Mouse (Mus musculus): ENCODE measurements around the gene Nfatc3. TPM values are rescaled to one million over a fixed set of nuclear protein-coding genes. Genes with fewer than 3 reads are reported as not detected.

Nfatc3 gene
- total RNA-seq, 2 experiments from 2014 or later, result 22.0 to 29.4 TPM

- peak; percentile 38 to 47 for DNase-seq
- intact Hi-C loops (cut with DNase I), result no loop called here
Observed at GRCm38 (mm10) chr8:106054190-106054811, 4.3 kb upstream of the Nfatc3 start.

GRCm38 (mm10) chr8:106055038-106055437 lies 3.6 kb upstream of the Nfatc3 start:
- intact Hi-C loops (cut with DNase I), result no loop called here
- no peak for DNase-seq

- no peak for DNase-seq
- intact Hi-C loops (cut with DNase I), result no loop called here
Observed at GRCm38 (mm10) chr8:106056455-106056982, 2.1 kb upstream of the Nfatc3 start.

GRCm38 (mm10) chr8:106059613-106060371 lies 1.2 kb downstream of the Nfatc3 start:
- DNase-seq, result peak in 1 of 2 experiments; percentile 65
- intact Hi-C loops (cut with DNase I), result no loop called here

- intact Hi-C loops (cut with DNase I), result no loop called here
- no peak for DNase-seq
Observed at GRCm38 (mm10) chr8:106060521-106060920, 1.9 kb downstream of the Nfatc3 start.

GRCm38 (mm10) chr8:106061686-106062085 lies 3.0 kb downstream of the Nfatc3 start:
- intact Hi-C loops (cut with DNase I), result no loop called here
- DNase-seq, result no peak

GRCm38 (mm10) chr8:106063046-106063445 lies 4.4 kb downstream of the Nfatc3 start:
- intact Hi-C loops (cut with DNase I), result no loop called here
- no peak for DNase-seq

GRCm38 (mm10) chr8:106066721-106067120 lies 8.1 kb downstream of the Nfatc3 start:
- intact Hi-C loops (cut with DNase I), result no loop called here
- DNase-seq, result no peak

- intact Hi-C loops (cut with DNase I), result no loop called here
- DNase-seq, result no peak
Observed at GRCm38 (mm10) chr8:106069565-106069964, 10.9 kb downstream of the Nfatc3 start.

GRCm38 (mm10) chr8:106072113-106072512 lies 13.5 kb downstream of the Nfatc3 start:
- intact Hi-C loops (cut with DNase I), result no loop called here
- no peak for DNase-seq

- no peak for DNase-seq
- intact Hi-C loops (cut with DNase I), result no loop called here
Observed at GRCm38 (mm10) chr8:106074236-106074635, 15.6 kb downstream of the Nfatc3 start.

- no peak for DNase-seq
- intact Hi-C loops (cut with DNase I), result no loop called here
Observed at GRCm38 (mm10) chr8:106074659-106075058, 16.0 kb downstream of the Nfatc3 start.

GRCm38 (mm10) chr8:106075161-106075862 lies 16.7 kb downstream of the Nfatc3 start:
- peak in 1 of 2 experiments; percentile 21 for DNase-seq
- intact Hi-C loops (cut with DNase I), result no loop called here

- no peak for DNase-seq
- intact Hi-C loops (cut with DNase I), result loop anchor here (2.0 kb wide), 1 partner anchor 85 kb away; the partner anchor contains the start of gene Dus2
Observed at GRCm38 (mm10) chr8:106075863-106076174, 17.2 kb downstream of the Nfatc3 start.

GRCm38 (mm10) chr8:106076612-106077011 lies 18.0 kb downstream of the Nfatc3 start:
- DNase-seq, result peak in 1 of 2 experiments; percentile 29
- intact Hi-C loops (cut with DNase I), result loop anchor here (2.0 kb wide), 1 partner anchor 86 kb away; the partner anchor contains the start of gene Dus2

- intact Hi-C loops (cut with DNase I), result loop anchor here (2.0 kb wide), 1 partner anchor 87 kb away; the partner anchor contains the start of gene Dus2
- DNase-seq, result no peak
Observed at GRCm38 (mm10) chr8:106077452-106078067, 18.9 kb downstream of the Nfatc3 start.

- intact Hi-C loops (cut with DNase I), result no loop called here
Observed at GRCm38 (mm10) chr8:106102321-106102720, 43.7 kb downstream of the Nfatc3 start.

GRCm38 (mm10) chr8:106103888-106104287 lies 45.2 kb downstream of the Nfatc3 start:
- intact Hi-C loops (cut with DNase I), result no loop called here
- no peak for DNase-seq

More at GRCm38 (mm10) chr8:106102321-106102720, 43.7 kb downstream of the Nfatc3 start:
- no peak for DNase-seq

GRCm38 (mm10) chr8:106106193-106106592 lies 47.6 kb downstream of the Nfatc3 start:
- no peak for DNase-seq
- intact Hi-C loops (cut with DNase I), result no loop called here

- intact Hi-C loops (cut with DNase I), result no loop called here
- peak in 1 of 2 experiments; percentile 27 for DNase-seq
Observed at GRCm38 (mm10) chr8:106108080-106108479, 49.4 kb downstream of the Nfatc3 start.

Measured in heart, postnatal 14 days (tissue).